Mouse (Mus musculus): ENCODE results near the gene Slc37a1. TPM values are rescaled to one million over a fixed set of nuclear protein-coding genes. Genes with fewer than 3 reads are reported as not detected.
A peak's percentile ranks its signal among the peaks of the same experiment; 100 is the strongest.

The Slc37a1 gene
- polyA plus RNA-seq, 1 experiment = 59.7 TPM

GRCm38 (mm10) chr17:31285867-31286266 lies 725 bp upstream of the Slc37a1 start:
- DNase-seq = no peak

GRCm38 (mm10) chr17:31287216-31287615 lies 624 bp downstream of the Slc37a1 start:
- Histone ChIP-seq H3K36me3 (ENCODE audit: control insufficient read depth, insufficient read depth, low read length) (no peaks in the 10 kb centered on the region), H3K4me1 (replicated peaks; ENCODE audit: control insufficient read depth, insufficient read depth, low read length) (peaks cover 3% of the 10 kb centered on the region; the same call in 1 of the 2 replicates), H3K4me3 (ENCODE audit: control insufficient read depth, insufficient read depth, low read length) (no peak overlapping the region), H3K27me3 (ENCODE audit: control insufficient read depth, insufficient read depth, low read length) (no peaks in the 10 kb centered on the region), H3K27ac (ENCODE audit: control insufficient read depth, insufficient read depth, low read length) (no peak overlapping the region)
- 88% methylated on average over 3 of the region's 3 CpGs for WGBS
- no peak for TF ChIP-seq POLR2A (IDR thresholded peaks at IDR 0.05; ENCODE audit: control insufficient read depth, extremely low read depth, insufficient read depth, low read length, poor library complexity)
- no peak for TF ChIP-seq CTCF (IDR thresholded peaks at IDR 0.05; ENCODE audit: borderline replicate concordance, control insufficient read depth, extremely low read depth, insufficient read depth, low read length, poor library complexity)
- DNase-seq = no peak

More at GRCm38 (mm10) chr17:31285867-31286266, 725 bp upstream of the Slc37a1 start:
- H3K27ac ChIP-seq (ENCODE audit: control insufficient read depth, insufficient read depth, low read length) = no peak overlapping the region
- 23% methylated on average over 2 of the region's 2 CpGs for WGBS
- no peaks in the 10 kb centered on the region for H3K36me3 ChIP-seq (ENCODE audit: control insufficient read depth, insufficient read depth, low read length)
- TF ChIP-seq CTCF (IDR thresholded peaks at IDR 0.05; ENCODE audit: borderline replicate concordance, control insufficient read depth, extremely low read depth, insufficient read depth, low read length, poor library complexity) = no peak
- no peak for TF ChIP-seq POLR2A (IDR thresholded peaks at IDR 0.05; ENCODE audit: control insufficient read depth, extremely low read depth, insufficient read depth, low read length, poor library complexity)
- H3K27me3 ChIP-seq (ENCODE audit: control insufficient read depth, insufficient read depth, low read length) = no peaks in the 10 kb centered on the region
- H3K4me1 ChIP-seq (replicated peaks; ENCODE audit: control insufficient read depth, insufficient read depth, low read length) = peaks cover 3% of the 10 kb centered on the region; the same call in 1 of the 2 replicates
- no peak overlapping the region for H3K4me3 ChIP-seq (ENCODE audit: control insufficient read depth, insufficient read depth, low read length)

GRCm38 (mm10) chr17:31288999-31289726 lies 2.6 kb downstream of the Slc37a1 start:
- DNase-seq = no peak
- Histone ChIP-seq H3K4me1 (replicated peaks; ENCODE audit: control insufficient read depth, insufficient read depth, low read length) (peaks cover 3% of the 10 kb centered on the region; the same call in 1 of the 2 replicates), H3K36me3 (ENCODE audit: control insufficient read depth, insufficient read depth, low read length) (no peaks in the 10 kb centered on the region), H3K27me3 (ENCODE audit: control insufficient read depth, insufficient read depth, low read length) (no peaks in the 10 kb centered on the region), H3K4me3 (ENCODE audit: control insufficient read depth, insufficient read depth, low read length) (no peak overlapping the region), H3K27ac (ENCODE audit: control insufficient read depth, insufficient read depth, low read length) (no peak overlapping the region)
- no peak for TF ChIP-seq CTCF (IDR thresholded peaks at IDR 0.05; ENCODE audit: borderline replicate concordance, control insufficient read depth, extremely low read depth, insufficient read depth, low read length, poor library complexity)
- TF ChIP-seq POLR2A (IDR thresholded peaks at IDR 0.05; ENCODE audit: control insufficient read depth, extremely low read depth, insufficient read depth, low read length, poor library complexity) = no peak
- 35% methylated on average over 7 of the region's 7 CpGs for WGBS

- Histone ChIP-seq H3K4me3 (ENCODE audit: control insufficient read depth, insufficient read depth, low read length) (no peak overlapping the region), H3K4me1 (replicated peaks; ENCODE audit: control insufficient read depth, insufficient read depth, low read length) (peaks cover 10% of the 10 kb centered on the region), H3K36me3 (ENCODE audit: control insufficient read depth, insufficient read depth, low read length) (no peaks in the 10 kb centered on the region), H3K27me3 (ENCODE audit: control insufficient read depth, insufficient read depth, low read length) (no peaks in the 10 kb centered on the region), H3K27ac (ENCODE audit: control insufficient read depth, insufficient read depth, low read length) (no peak overlapping the region)
- TF ChIP-seq POLR2A (IDR thresholded peaks at IDR 0.05; ENCODE audit: control insufficient read depth, extremely low read depth, insufficient read depth, low read length, poor library complexity) (no peak), CTCF (IDR thresholded peaks at IDR 0.05; ENCODE audit: borderline replicate concordance, control insufficient read depth, extremely low read depth, insufficient read depth, low read length, poor library complexity) (no peak)
- no peak for DNase-seq
These were observed 3.7 kb downstream of the Slc37a1 start for GRCm38 (mm10) chr17:31290311-31290710.

- peaks cover 15% of the 10 kb centered on the region for H3K4me1 ChIP-seq (replicated peaks; ENCODE audit: control insufficient read depth, insufficient read depth, low read length)
- WGBS = 39% methylated on average over 6 of the region's 6 CpGs
- TF ChIP-seq POLR2A (IDR thresholded peaks at IDR 0.05; ENCODE audit: control insufficient read depth, extremely low read depth, insufficient read depth, low read length, poor library complexity) = no peak
- no peak for TF ChIP-seq CTCF (IDR thresholded peaks at IDR 0.05; ENCODE audit: borderline replicate concordance, control insufficient read depth, extremely low read depth, insufficient read depth, low read length, poor library complexity)
- no peaks in the 10 kb centered on the region for H3K36me3 ChIP-seq (ENCODE audit: control insufficient read depth, insufficient read depth, low read length)
- no peak overlapping the region for H3K27ac ChIP-seq (ENCODE audit: control insufficient read depth, insufficient read depth, low read length)
- no peaks in the 10 kb centered on the region for H3K27me3 ChIP-seq (ENCODE audit: control insufficient read depth, insufficient read depth, low read length)
- no peak overlapping the region for H3K4me3 ChIP-seq (ENCODE audit: control insufficient read depth, insufficient read depth, low read length)
- no peak for DNase-seq
These were observed 4.3 kb downstream of the Slc37a1 start for GRCm38 (mm10) chr17:31290859-31291258.

GRCm38 (mm10) chr17:31294363-31295214 lies 8.0 kb downstream of the Slc37a1 start:
- no peaks in the 10 kb centered on the region for H3K27me3 ChIP-seq (ENCODE audit: control insufficient read depth, insufficient read depth, low read length)
- TF ChIP-seq POLR2A (IDR thresholded peaks at IDR 0.05; ENCODE audit: control insufficient read depth, extremely low read depth, insufficient read depth, low read length, poor library complexity) (no peak), CTCF (IDR thresholded peaks at IDR 0.05; ENCODE audit: borderline replicate concordance, control insufficient read depth, extremely low read depth, insufficient read depth, low read length, poor library complexity) (no peak)
- no peak overlapping the region for H3K4me3 ChIP-seq (ENCODE audit: control insufficient read depth, insufficient read depth, low read length)
- 68% methylated on average over 15 of the region's 15 CpGs for WGBS
- no peaks in the 10 kb centered on the region for H3K36me3 ChIP-seq (ENCODE audit: control insufficient read depth, insufficient read depth, low read length)
- DNase-seq = peak; percentile 66
- H3K27ac ChIP-seq (ENCODE audit: control insufficient read depth, insufficient read depth, low read length) = peak overlapping the region; percentile 22; the same call in 1 of the 2 replicates
- peaks cover 33% of the 10 kb centered on the region for H3K4me1 ChIP-seq (replicated peaks; ENCODE audit: control insufficient read depth, insufficient read depth, low read length)

Measured in thymus, adult 2 months (tissue).